Mouse (Mus musculus) brain, adult 10 weeks (tissue): Measurements from ENCODE around the gene Tmem17. TPM values are rescaled to one million over a fixed set of nuclear protein-coding genes. Genes with fewer than 3 reads are reported as not detected.

Experiments used
- polyA plus RNA-seq: library from polyadenylated mRNA; stranded (reverse); fragments of 350-450 nt; fragmentation: Illumina TruSeq; extraction: RNeasy Lipid Tissue Mini Kit (QIAGEN cat#74804); gene quantifications from one replicate; pipeline ENCODE4 v1.2.3, GENCODE M21; 2015; ENCODE audit warnings: low read depth, low replicate concordance

Gene Tmem17
- polyA plus RNA-seq = 11.8 TPM

DNA sequence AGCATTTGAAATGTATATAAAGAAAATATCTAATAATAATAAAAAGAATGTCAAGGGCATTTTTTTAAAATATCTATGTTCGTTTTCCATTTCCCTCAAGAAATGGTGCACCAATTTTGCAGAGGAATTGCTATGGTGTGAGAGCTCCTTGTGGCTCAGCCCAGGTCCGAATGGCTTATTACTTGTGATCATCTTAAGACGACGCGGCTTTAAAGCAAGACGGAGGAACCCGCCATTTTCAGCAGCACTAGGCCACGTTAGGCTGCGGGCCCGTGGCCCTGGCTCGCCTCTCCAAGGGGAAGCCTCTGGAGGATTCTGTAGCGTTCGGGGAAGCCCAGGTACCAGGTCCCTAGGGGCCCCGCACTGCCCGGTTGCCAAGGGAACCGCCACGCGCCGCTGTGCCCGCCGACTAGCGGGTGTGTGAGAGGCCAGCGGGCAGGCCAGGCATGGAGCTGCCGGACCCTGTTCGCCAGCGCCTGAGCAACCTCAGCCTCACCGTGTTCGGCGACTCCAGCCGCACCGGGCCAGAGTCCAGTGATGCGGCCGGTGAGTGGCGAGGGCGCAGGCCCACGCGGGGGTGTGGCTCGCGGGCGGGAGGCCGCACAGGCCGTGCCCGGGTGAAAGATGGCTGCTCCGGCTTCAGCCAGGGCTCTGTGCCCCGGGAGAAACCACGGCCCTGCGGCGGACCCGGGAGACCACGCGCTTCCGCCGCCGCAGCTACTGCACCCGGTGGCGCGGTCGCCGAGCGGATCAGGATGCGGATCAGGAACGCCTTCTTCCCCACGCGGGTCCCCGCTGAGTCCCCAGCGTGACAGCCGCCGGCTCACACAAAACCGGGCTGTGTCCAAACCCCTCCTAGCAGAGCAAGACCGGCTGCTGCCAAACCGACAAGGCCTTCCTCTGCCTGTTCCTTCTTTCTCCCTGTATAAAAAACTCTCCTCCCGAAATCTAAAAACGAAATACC lies at the start of gene Tmem17:
Tmem17 (plus strand) TSS at position 51 of the 964 bp plus-strand sequence.

Other genes with a start within 250 kb of the Tmem17 start
- gene Ehbp1, start 169.8 kb upstream of the Tmem17 start, polyA plus RNA-seq = 24.9 TPM